Mouse (Mus musculus) hindbrain, embryonic 15.5 days (tissue): ENCODE measurements around the gene Nmnat2. TPM values are rescaled to one million over a fixed set of nuclear protein-coding genes. Genes with fewer than 3 reads are reported as not detected.

Experiments used
- ATAC-seq: fragments of 200-750 bp; cut with Nextera tagmentation; 2 replicates; pipeline ENCODE4 v1.8.0; 2017; ENCODE audit warnings: low read depth, moderate number of reproducible peaks, moderate TSS enrichment; ENCODE audit not compliant: low FRiP score
- H3K27ac ChIP-seq: fragments of 300-500 bp; sonication (generic); replicated peaks from 2 replicates; pipeline ENCODE4 v1.5.1; 2015; ENCODE audit warnings: mild to moderate bottlenecking, inconsistent platforms
- H3K27me3 ChIP-seq: fragments of 300-500 bp; sonication (generic); 2 replicates; pipeline ENCODE4 v1.6.1; 2015; ENCODE audit warnings: control low read depth, inconsistent platforms
- H3K36me3 ChIP-seq: fragments of 300-500 bp; sonication (generic); 2 replicates; pipeline ENCODE4 v1.6.1; 2015; ENCODE audit warnings: control low read depth, inconsistent platforms
- H3K4me1 ChIP-seq: fragments of 300-500 bp; sonication (generic); replicated peaks from 2 replicates; pipeline ENCODE4 v1.6.1; 2015; ENCODE audit warnings: control low read depth, inconsistent platforms
- H3K4me2 ChIP-seq: fragments of 300-500 bp; sonication (generic); 2 replicates; pipeline ENCODE4 v1.6.1; 2015; ENCODE audit warnings: moderate library complexity, mild to moderate bottlenecking, inconsistent platforms
- H3K4me3 ChIP-seq: fragments of 300-500 bp; sonication (generic); 2 replicates; pipeline ENCODE4 v1.5.1; 2015; ENCODE audit warnings: mild to moderate bottlenecking, inconsistent platforms
- H3K9ac ChIP-seq: fragments of 300-500 bp; sonication (generic); 2 replicates; pipeline ENCODE4 v1.6.1; 2015; ENCODE audit warnings: inconsistent platforms
- H3K9me3 ChIP-seq: fragments of 300-500 bp; sonication (generic); 2 replicates; pipeline ENCODE4 v1.6.1; 2016; ENCODE audit warnings: control low read depth, inconsistent platforms
- WGBS: fragments of 180-500 bp; shearing (Covaris S2); methylation state at CpG from one replicate; pipeline ENCODE4 v1.1.7; 2015; 5-methylcytosine and 5-hydroxymethylcytosine counted together
- polyA plus RNA-seq: library from polyadenylated mRNA; unstranded; fragments of >200 nt; fragmentation: Nextera tagmentation; extraction: Ambion mirVana; gene quantifications from 2 replicates; pipeline ENCODE4 v1.2.1, GENCODE M21; 2015

Nmnat2 gene
- polyA plus RNA-seq, 1 experiment from 2014 or later: 81.6 TPM

DNA sequence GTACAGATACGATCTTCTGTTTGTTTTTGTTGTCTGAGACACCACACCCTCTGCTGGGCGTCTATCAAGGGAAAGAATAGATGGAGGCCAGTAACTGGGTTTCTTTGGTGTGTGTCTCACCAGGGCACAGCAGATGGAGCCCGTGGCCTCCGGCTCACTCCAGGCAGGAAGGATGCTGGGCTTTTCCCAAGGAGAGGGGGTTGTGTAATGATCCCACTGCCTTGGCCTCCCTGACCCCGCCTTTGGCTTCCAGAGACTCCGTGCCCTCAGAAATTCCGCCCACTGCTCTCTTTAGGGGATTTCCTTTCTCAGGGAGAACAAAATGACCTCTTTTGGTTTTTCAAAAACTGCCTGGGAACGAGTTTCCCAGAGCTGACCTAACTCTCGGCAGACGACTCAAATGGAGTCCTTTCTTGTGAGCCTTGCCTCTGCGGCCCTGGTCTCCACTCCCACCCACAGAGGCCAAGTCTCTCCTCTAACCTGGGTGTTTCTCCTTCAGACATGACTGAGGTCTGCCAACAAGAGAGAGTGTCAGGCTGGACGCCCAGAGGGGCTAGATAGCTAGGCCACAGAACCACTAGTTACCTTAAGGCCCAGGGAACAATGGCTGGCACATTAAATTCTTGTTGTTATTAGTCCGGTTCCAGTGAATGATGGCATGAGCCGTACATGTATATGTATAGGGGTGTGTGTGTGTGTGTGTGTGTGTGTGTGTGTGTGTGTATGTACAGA lies 93.5 kb downstream of the Nmnat2 start:
- Histone ChIP-seq H3K27ac (no peak overlapping the region; the same call in 1 of the 2 replicates), H3K4me2 (no peak overlapping the region), H3K36me3 (no peaks in the 10 kb centered on the region), H3K4me1 (peaks cover 27% of the 10 kb centered on the region), H3K27me3 (0 out of 2 replicates have a peak, but pooled peaks cover 4% of the 10 kb centered on the region), H3K9me3 (no peaks in the 10 kb centered on the region), H3K4me3 (no peak overlapping the region), H3K9ac (no peak overlapping the region)
- 20% methylated on average over 14 of the region's 14 CpGs for WGBS
- peak; percentile 39; the same call in 1 of the 2 replicates for ATAC-seq

- H3K4me3 ChIP-seq: no peak overlapping the region
- ATAC-seq: no peak
- WGBS: 59% methylated on average over 2 of the region's 2 CpGs
- H3K9ac ChIP-seq: no peak overlapping the region
- 0 out of 2 replicates have a peak, but pooled peaks cover 4% of the 10 kb centered on the region for H3K27me3 ChIP-seq
- H3K4me2 ChIP-seq: no peak overlapping the region
- no peaks in the 10 kb centered on the region for H3K9me3 ChIP-seq
- no peak overlapping the region for H3K27ac ChIP-seq
- H3K36me3 ChIP-seq: no peaks in the 10 kb centered on the region
- peaks cover 25% of the 10 kb centered on the region for H3K4me1 ChIP-seq
Observed at GRCm38 (mm10) chr1:153049451-153049850, 94.7 kb downstream of the Nmnat2 start.

GRCm38 (mm10) chr1:153051474-153051873 lies 96.7 kb downstream of the Nmnat2 start:
- Histone ChIP-seq H3K9me3 (no peaks in the 10 kb centered on the region), H3K4me1 (peaks cover 31% of the 10 kb centered on the region), H3K4me3 (no peak overlapping the region), H3K27me3 (0 out of 2 replicates have a peak, but pooled peaks cover 7% of the 10 kb centered on the region), H3K9ac (no peak overlapping the region), H3K27ac (no peak overlapping the region), H3K36me3 (no peaks in the 10 kb centered on the region), H3K4me2 (no peak overlapping the region)
- no peak for ATAC-seq
- WGBS: 69% methylated on average over 5 of the region's 5 CpGs

GRCm38 (mm10) chr1:153053619-153054018 lies 98.8 kb downstream of the Nmnat2 start:
- ATAC-seq: no peak
- 0 out of 2 replicates have a peak overlapping the region, but pooled peaks have one; percentile 5 for H3K27ac ChIP-seq
- no peak overlapping the region for H3K4me2 ChIP-seq
- no peak overlapping the region for H3K9ac ChIP-seq
- H3K36me3 ChIP-seq: no peaks in the 10 kb centered on the region
- H3K4me3 ChIP-seq: no peak overlapping the region
- H3K9me3 ChIP-seq: no peaks in the 10 kb centered on the region
- WGBS: 19% methylated on average over 7 of the region's 7 CpGs
- H3K27me3 ChIP-seq: 0 out of 2 replicates have a peak, but pooled peaks cover 7% of the 10 kb centered on the region
- H3K4me1 ChIP-seq: peaks cover 21% of the 10 kb centered on the region

- no peak overlapping the region for H3K4me2 ChIP-seq
- 0 out of 2 replicates have a peak, but pooled peaks cover 7% of the 10 kb centered on the region for H3K27me3 ChIP-seq
- H3K36me3 ChIP-seq: no peaks in the 10 kb centered on the region
- H3K9me3 ChIP-seq: no peaks in the 10 kb centered on the region
- H3K9ac ChIP-seq: no peak overlapping the region
- H3K27ac ChIP-seq: peak overlapping the region; percentile 55
- ATAC-seq: peak; percentile 65
- peaks cover 21% of the 10 kb centered on the region for H3K4me1 ChIP-seq
- WGBS: 12% methylated on average over 11 of the region's 11 CpGs
- H3K4me3 ChIP-seq: no peak overlapping the region
Observed at GRCm38 (mm10) chr1:153054112-153054821, 99.5 kb downstream of the Nmnat2 start.

DNA sequence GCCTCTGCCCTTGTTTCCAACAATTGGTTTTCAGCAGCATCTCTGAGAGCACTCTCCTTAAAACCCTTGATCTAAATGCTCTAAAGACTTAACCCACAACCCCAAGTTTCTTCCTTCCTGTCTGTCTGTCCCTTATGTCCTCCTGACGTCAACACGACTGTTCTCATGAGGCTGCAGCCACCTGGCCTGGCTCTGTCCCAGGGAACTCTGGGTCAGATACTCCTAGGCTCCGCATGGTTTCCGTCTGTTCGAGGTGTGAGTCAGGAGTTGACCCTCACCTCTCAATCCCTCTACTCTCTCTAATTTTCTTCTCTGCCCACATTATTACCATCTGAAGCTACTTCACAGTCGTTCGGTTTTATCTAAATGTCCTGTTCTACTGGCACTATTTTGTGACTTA lies 103.5 kb downstream of the Nmnat2 start:
- 0 out of 2 replicates have a peak, but pooled peaks cover 4% of the 10 kb centered on the region for H3K27me3 ChIP-seq
- no peak overlapping the region for H3K9ac ChIP-seq
- WGBS: 90% methylated on average over 7 of the region's 7 CpGs
- no peaks in the 10 kb centered on the region for H3K9me3 ChIP-seq
- no peak overlapping the region for H3K4me2 ChIP-seq
- H3K27ac ChIP-seq: no peak overlapping the region
- H3K4me3 ChIP-seq: no peak overlapping the region
- peaks cover 27% of the 10 kb centered on the region for H3K4me1 ChIP-seq
- ATAC-seq: no peak
- no peaks in the 10 kb centered on the region for H3K36me3 ChIP-seq

DNA sequence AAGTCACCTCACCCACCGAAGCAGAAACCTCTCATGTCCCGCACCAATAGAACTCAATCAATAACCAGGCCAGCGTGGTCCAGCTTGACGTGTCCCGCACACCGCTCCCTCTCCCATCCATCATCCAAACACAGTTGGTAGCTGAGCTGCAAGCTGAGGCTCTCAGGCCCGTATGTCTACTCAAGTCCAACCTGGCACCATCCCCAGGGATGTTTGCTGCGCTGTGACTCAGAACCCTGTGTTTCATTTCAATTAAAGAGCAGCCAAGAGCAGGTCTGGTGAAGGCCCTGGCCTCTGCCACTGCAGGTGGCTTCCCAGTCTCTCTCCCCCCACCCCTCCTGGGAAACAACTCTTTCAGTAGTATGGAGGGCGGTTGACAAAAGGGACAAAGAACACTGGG lies 104.8 kb downstream of the Nmnat2 start:
- Histone ChIP-seq H3K4me3 (no peak overlapping the region), H3K36me3 (no peaks in the 10 kb centered on the region), H3K4me1 (peaks cover 17% of the 10 kb centered on the region), H3K9me3 (no peaks in the 10 kb centered on the region), H3K9ac (no peak overlapping the region), H3K27me3 (0 out of 2 replicates have a peak, but pooled peaks cover 4% of the 10 kb centered on the region), H3K27ac (no peak overlapping the region), H3K4me2 (no peak overlapping the region)
- ATAC-seq: no peak
- WGBS: 51% methylated on average over 9 of the region's 9 CpGs

DNA sequence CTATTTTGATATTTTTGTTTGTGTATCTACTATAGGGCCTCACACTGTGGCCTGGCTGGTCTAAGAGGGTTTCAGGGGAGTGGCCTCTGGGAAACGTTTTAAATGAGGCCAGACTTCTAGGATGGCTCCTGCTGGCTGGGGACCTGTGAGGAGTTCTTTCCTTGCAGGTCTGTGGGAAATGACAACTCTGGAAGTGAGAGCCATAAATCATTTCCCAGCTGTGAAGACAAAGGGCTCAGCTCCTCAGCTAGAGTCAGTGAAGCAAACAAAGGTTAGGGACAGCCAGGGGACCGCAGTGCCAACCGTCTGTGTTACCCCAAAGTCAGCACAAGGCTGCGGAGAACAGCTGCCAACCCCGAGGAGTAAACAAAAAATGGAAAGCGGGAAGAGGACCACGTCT lies 107.8 kb downstream of the Nmnat2 start:
- no peaks in the 10 kb centered on the region for H3K9me3 ChIP-seq
- WGBS: 15% methylated on average over 7 of the region's 7 CpGs
- no peak overlapping the region for H3K4me2 ChIP-seq
- H3K36me3 ChIP-seq: no peaks in the 10 kb centered on the region
- peaks cover 20% of the 10 kb centered on the region for H3K4me1 ChIP-seq
- no peak overlapping the region for H3K9ac ChIP-seq
- ATAC-seq: 0 out of 2 replicates have a peak, but pooled peaks have one; percentile 24
- H3K27me3 ChIP-seq: no peaks in the 10 kb centered on the region
- no peak overlapping the region for H3K4me3 ChIP-seq
- H3K27ac ChIP-seq: peak overlapping the region; percentile 77

DNA sequence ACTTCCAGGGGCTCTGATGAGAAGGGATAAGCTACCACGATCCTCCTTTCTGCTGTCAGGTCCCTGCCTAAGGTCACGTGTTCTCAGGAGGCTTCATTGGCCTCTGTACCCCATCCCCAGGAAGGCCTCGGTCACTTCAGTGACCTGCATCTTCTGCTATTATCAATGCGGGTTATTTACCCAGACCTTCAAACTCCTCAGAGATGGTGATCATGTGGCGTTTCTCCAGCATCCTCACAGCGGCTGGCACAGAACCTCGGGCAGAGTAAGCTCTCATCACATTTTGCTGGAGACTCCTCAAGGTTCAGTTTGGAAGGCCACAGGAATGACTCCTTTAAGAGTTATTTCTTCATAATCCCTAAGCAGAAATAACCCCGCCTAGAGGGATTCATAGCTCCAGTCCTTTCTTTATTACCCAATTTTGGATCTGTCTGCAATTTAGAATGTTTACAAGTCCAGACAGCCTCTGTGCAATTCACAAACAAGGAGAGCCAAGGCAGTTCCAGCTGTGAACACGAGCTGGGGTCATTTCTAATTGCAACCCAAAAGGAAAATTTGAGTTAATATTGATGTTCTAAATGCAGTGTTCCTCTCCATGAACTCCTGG lies 110.1 kb downstream of the Nmnat2 start:
- no peak for ATAC-seq
- H3K27me3 ChIP-seq: no peaks in the 10 kb centered on the region
- H3K4me2 ChIP-seq: no peak overlapping the region
- H3K9me3 ChIP-seq: no peaks in the 10 kb centered on the region
- no peak overlapping the region for H3K4me3 ChIP-seq
- 0 out of 2 replicates have a peak overlapping the region, but pooled peaks have one; percentile 22 for H3K27ac ChIP-seq
- no peak overlapping the region for H3K9ac ChIP-seq
- 74% methylated on average over 9 of the region's 9 CpGs for WGBS
- H3K36me3 ChIP-seq: no peaks in the 10 kb centered on the region
- peaks cover 20% of the 10 kb centered on the region for H3K4me1 ChIP-seq

- H3K27me3 ChIP-seq: no peaks in the 10 kb centered on the region
- H3K9me3 ChIP-seq: no peaks in the 10 kb centered on the region
- ATAC-seq: 0 out of 2 replicates have a peak, but pooled peaks have one; percentile 41
- no peak overlapping the region for H3K4me2 ChIP-seq
- H3K36me3 ChIP-seq: no peaks in the 10 kb centered on the region
- peaks cover 20% of the 10 kb centered on the region for H3K4me1 ChIP-seq
- H3K9ac ChIP-seq: no peak overlapping the region
- WGBS: 69% methylated on average over 12 of the region's 12 CpGs
- no peak overlapping the region for H3K4me3 ChIP-seq
- H3K27ac ChIP-seq: 0 out of 2 replicates have a peak overlapping the region, but pooled peaks have one; percentile 22
Observed at GRCm38 (mm10) chr1:153065473-153066386, 110.9 kb downstream of the Nmnat2 start.

- Histone ChIP-seq H3K9ac (no peak overlapping the region), H3K4me2 (no peak overlapping the region), H3K9me3 (no peaks in the 10 kb centered on the region), H3K4me3 (no peak overlapping the region), H3K4me1 (peaks cover 20% of the 10 kb centered on the region), H3K36me3 (no peaks in the 10 kb centered on the region), H3K27me3 (peaks cover 2% of the 10 kb centered on the region; the same call in 1 of the 2 replicates), H3K27ac (no peak overlapping the region)
- no peak for ATAC-seq
- 85% methylated on average over 4 of the region's 4 CpGs for WGBS
Observed at GRCm38 (mm10) chr1:153066387-153066781, 111.6 kb downstream of the Nmnat2 start.
